Mouse (Mus musculus) adrenal gland, postnatal 10 days (tissue): ENCODE measurements around the gene Kdelr2. TPM values are rescaled to one million over a fixed set of nuclear protein-coding genes. Genes with fewer than 3 reads are reported as not detected.
A peak's percentile ranks its signal among the peaks of the same experiment; 100 is the strongest.
"Not testable (repeated sequence)": the region's sequence is repeated elsewhere in the genome, so short reads cannot be mapped to it uniquely, and the experiment has no call there.

Source experiments
- DNase-seq: peaks from one replicate; pipeline ENCODE4 v3.0.0; 2021; ENCODE audit warnings: mixed read lengths
- long read RNA-seq, 2 experiments: library from polyadenylated mRNA; stranded (forward); transcript quantifications; one replicate each; pipeline ENCODE4 v2.0.0; 2021
- total RNA-seq, 2 experiments: library from RNA; stranded (reverse); gene quantifications; 2 replicates each; pipeline ENCODE4 v1.2.3; 2021

Kdelr2 gene
- total RNA-seq, result 100 to 1,000 TPM; 105 to 125 TPM
- long read RNA-seq, experiment 1, transcript Kdelr2-201 (5 exons, 1,829 nt), result major isoform, 161 of 166 reads
- long read RNA-seq, experiment 1, partial matches to known transcripts, result 4 of 166 reads
- long read RNA-seq, experiment 1, other reads (novel, unspliced or antisense), result 1 of 166 reads
- long read RNA-seq, experiment 2, transcript Kdelr2-201 (5 exons, 1,829 nt), result major isoform, 37 of 40 reads
- long read RNA-seq, experiment 2, partial matches to known transcripts, result 0 of 40 reads
- long read RNA-seq, experiment 2, other reads (novel, unspliced or antisense), result 3 of 40 reads

GRCm38 (mm10) chr5:143403221-143404147 lies at the start of gene Kdelr2:
Gene Kdelr2 (plus strand): TSS chr5:143403838.
- DNase-seq, result peak; percentile 96

- no peak for DNase-seq
Observed at GRCm38 (mm10) chr5:143356017-143356416, 47.6 kb upstream of the Kdelr2 start.

- DNase-seq, result no peak
Observed at GRCm38 (mm10) chr5:143356686-143357388, 46.8 kb upstream of the Kdelr2 start, which contains the start of gene Grid2ip. Gene Grid2ip (plus strand): TSS chr5:143357338.

GRCm38 (mm10) chr5:143357564-143357963 lies 46.1 kb upstream of the Kdelr2 start:
- peak; percentile 19 for DNase-seq

DNA sequence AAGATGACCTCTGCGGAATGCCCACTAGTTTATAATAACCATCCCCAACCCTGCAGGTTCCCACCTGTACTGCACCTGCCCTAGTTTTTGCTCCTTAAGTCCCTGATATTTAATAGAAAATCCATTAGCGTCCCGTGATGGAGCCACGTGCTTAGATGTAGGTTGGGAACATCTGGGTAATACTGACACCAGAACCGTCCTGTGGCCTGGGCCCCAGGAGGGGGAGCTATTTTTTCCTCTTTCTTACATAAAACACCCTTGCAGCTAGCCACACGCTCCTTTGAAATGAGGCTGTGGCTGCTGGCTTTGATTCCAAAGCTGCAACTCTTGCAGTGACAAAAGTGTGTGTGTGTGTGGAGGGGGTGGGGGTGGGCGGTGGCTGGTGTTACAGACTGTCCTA lies 44.4 kb upstream of the Kdelr2 start:
- DNase-seq, result no peak

DNA sequence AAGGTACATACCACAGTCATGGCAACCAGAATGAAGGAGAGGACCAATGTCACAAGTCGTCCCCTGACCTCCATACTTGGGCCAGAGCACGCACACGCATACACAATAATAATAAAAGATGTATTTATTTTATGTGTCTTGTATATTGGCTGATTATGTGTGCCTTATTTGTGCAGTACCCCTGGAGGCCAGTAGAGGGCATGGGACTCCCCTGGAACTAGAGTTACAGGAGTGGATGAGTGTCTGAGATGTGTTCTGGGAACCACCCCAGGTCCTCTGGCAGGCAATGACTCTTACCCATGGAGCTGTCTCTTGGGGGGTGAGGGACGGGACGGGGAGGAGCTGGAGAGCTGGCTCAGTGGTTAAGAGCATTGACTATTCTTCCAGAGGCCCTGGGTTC lies 43.6 kb upstream of the Kdelr2 start:
- DNase-seq, result peak; percentile 23

- DNase-seq, result no peak
Observed at GRCm38 (mm10) chr5:143361428-143361827, 42.2 kb upstream of the Kdelr2 start.

DNA sequence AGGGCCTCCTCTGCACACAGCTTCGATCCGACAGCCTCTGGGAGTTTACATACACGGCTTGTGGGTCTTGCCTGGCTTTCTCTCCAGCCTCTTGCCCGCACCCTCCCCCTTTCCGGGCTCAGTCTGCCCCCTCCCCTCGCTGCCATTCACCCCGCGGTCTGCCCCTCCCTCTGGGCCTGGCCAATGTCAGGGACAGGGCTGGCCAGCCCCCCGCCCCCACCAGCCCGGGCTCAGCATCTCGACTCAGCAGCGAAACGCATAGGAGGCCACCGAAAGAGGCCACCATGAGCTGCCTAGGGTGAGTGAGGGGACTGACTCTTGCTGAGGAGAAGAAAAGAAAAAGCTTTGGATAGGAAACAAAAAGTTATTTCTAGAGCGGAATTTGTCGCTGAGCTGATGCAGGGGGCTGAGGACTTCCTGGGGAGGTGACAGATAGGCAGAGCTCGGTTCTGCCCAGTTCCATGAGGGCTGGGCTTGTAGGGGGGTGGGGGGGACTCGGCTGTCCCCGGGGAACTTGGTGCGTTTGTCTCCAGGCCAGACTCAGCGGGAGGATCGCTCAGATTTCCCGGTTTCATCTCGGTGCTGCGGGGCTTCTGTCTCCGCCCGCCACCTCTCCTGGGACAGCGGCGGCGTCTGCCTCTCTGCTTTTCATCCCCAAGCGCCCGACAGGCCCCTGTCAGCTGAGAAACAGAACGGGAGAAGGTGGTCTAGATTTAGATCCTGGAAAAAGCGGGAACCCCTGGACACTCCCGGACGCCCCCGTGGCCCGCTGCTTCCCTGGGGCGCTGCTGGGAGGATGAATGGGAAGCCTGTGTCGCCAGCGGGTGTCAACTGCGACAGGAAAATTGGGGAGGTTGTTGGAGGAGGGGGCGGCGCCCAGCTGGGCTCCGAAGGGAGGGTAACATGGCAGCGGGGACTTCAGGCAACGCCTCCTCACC lies 39.7 kb upstream of the Kdelr2 start:
- peak; percentile 43 for DNase-seq

DNA sequence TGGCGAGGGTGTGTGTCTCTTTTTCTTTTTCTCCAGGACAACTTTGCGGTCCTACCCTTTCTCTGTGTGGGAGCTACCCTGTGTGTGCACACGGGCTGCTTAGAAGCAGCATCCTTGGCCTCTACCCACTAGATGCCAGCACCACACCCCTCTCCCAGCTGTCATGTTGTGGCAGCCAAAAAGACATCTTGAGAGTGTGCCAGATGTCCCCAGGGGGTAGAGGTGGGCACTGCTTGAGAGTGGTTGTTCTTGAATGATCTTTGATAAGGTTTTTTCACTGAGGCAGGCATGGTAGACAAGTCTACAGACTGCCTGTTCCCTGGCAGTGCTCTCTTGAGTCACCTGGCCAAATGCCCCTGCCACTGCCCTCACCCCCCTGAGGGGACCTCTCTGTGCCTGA lies 35.7 kb upstream of the Kdelr2 start:
- DNase-seq, result no peak

GRCm38 (mm10) chr5:143369611-143370255 lies 33.9 kb upstream of the Kdelr2 start:
- no peak for DNase-seq

DNA sequence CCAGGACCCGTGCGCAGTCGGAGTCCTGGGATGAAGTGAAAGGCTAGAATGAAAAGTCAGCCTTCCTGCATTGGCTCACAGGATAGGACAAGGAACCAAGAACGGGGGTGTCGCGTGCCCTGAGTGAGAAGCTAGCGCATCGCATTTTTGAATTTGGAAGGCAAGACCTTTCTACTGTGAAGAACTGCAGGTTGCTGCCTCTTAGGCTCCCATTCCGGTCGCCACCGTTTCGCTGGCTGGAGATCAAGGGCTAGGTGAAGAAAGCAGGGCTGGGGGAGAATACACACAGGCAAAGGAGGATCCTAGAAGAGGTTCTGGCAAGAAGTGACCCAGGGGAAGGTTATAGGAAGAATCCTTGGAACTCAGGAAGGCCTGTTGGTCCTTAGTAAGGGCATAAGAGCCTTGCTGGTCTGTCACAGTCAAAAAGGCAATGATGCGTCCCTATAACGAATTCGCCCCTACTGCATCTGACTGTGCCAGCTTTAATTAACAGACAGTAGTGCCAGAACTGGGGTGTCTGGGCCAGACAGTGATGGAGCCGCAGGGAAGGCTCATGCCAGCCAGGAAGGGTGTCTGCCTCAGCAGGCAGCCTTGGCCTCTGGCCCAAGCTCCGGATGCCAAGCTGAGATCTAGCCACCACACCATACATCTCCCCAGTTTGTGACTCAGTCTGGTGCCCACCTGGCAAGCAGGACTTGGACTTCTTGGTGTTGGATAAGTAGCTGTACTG lies 33.1 kb upstream of the Kdelr2 start:
- no peak for DNase-seq

GRCm38 (mm10) chr5:143371146-143371510 lies 32.5 kb upstream of the Kdelr2 start:
- no peak for DNase-seq

- DNase-seq, result peak; percentile 43
Observed at GRCm38 (mm10) chr5:143372818-143373217, 30.8 kb upstream of the Kdelr2 start.

GRCm38 (mm10) chr5:143375242-143375641 lies 28.4 kb upstream of the Kdelr2 start:
- DNase-seq, result peak; percentile 86

DNA sequence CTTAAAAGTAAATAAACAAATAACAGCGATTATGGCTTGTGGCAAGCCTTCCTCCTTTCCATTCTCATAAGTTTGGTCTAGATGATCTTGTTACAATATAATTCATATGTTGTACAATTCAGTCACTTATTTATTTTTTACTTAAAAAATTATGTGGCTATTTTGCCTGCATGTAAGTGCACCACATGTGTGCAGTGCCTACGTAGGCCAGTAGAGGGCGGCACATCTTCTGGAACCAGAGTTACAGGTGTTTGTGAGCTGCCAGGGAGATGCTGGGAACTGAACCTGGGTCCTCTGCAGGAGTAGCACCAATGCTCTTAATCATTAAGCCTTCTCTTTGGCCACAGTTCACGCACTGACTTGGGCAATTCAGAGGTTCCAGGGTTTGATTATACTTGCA lies 27.5 kb upstream of the Kdelr2 start:
- no peak for DNase-seq

DNA sequence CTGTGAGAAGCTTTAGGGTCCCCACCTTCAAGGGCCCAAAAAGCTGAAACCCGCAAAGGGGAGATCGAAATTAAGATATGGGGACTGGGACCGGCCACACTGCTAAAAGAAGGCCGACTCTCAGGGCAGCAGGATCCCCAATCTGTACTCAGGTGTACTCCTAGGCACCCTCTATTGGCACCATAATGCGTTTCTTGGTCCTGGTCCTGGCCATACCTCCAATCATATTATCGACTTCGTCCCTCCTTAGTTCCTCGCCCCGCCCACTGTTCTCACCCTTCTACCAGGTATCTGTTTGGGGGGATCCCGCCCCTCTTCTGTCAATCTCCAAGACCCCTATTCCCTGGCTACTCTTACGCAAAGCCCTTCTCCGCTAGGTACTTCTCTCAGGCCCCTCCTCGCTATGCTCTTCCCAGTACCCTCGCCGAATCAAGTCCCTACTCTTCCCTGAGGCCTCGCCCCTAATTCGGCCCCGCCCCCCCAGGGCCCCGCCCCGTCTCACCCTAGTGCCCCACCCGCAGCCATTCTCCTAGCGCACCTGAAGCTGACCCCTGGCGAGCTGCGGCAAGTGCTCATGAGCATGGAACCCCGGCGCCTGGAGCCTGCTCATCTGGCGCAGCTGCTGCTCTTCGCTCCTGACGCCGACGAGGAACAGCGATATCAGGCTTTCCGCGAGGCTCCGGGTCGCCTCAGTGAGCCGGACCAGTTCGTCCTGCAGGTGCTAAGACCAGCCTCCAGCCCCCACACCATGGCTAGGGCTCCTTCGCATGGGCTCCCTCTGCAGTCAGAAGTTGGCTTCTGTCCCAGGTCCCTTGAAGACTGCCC lies 16.6 kb upstream of the Kdelr2 start:
- peak; percentile 45 for DNase-seq

GRCm38 (mm10) chr5:143394184-143394583 lies 9.5 kb upstream of the Kdelr2 start:
- DNase-seq, result no peak

GRCm38 (mm10) chr5:143394966-143395365 lies 8.7 kb upstream of the Kdelr2 start:
- not testable (repeated sequence) for DNase-seq

DNA sequence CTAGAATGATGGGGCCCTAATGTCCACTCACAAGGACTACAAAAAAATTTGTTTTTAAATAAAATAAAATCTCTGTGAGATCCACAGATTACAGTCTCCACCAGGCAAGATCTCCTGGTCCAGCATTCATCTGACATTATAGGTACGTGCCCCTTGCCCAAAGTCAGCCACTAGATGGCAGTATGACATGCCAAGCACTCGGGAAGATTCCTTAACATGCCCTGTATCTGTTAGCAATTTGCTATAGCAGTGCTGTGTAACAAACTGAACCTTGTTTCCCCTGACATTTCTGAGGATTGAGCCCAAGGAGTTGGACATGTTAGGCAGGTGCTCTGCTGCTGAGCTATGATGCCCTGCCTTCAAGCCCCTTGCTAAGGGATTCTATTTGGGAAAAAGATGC lies 8.0 kb upstream of the Kdelr2 start:
- no peak for DNase-seq
